Mouse (Mus musculus): Measurements from ENCODE around the gene Zcchc10.
"Not testable (repeated sequence)": the region's sequence is repeated elsewhere in the genome, so short reads cannot be mapped to it uniquely, and the experiment has no call there.

Zcchc10 gene

DNA sequence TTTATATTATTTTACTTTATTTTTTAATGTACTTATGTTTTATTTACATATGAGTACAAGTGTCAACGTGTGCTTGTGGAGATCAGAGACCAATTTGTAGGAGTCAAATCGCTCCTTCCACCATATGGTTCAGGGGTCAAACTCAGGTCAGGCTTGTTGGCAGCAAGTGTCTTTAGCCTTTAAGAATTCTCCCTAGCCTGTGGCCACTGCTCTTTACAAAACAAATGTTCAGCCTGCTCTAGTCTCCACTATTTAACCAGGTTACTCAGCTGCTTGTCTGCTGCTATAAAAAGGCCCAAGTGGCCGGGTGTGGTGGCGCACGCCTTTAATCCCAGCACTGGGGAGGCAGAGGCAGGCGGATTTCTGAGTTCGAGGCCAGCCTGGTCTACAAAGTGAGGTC is 6.4 kb upstream of the Zcchc10 start:
- DNase-seq: no peak

DNA sequence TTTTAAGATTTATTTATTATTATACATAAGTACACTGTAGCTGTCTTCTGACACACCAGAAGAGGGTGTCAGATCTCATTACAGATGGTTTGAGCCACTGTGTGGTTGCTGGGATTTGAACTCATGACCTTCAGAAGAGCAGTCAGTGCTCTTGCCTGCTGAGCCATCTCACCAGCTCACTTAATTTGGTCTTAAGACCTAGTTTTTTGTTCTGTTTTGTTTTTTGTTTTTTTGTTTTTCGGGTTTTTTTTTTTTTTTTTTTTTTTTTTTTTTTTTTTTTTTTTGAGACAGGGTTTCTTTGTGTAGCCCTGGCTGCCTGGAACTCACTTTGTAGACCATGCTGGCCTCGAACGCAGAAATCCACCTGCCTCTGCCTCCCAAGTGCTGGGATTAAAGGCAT is 5.9 kb upstream of the Zcchc10 start:
- not testable (repeated sequence) for DNase-seq

GRCm38 (mm10) chr11:53319867-53320266 is 4.6 kb upstream of the Zcchc10 start:
- DNase-seq: not testable (repeated sequence)

GRCm38 (mm10) chr11:53330325-53330724 is 5.8 kb downstream of the Zcchc10 start:
- no peak for DNase-seq

GRCm38 (mm10) chr11:53331121-53331520 is 6.6 kb downstream of the Zcchc10 start:
- no peak for DNase-seq

- no peak for DNase-seq
These were observed 7.7 kb downstream of the Zcchc10 start for GRCm38 (mm10) chr11:53332076-53332680.

GRCm38 (mm10) chr11:53335505-53336181 is 11.2 kb downstream of the Zcchc10 start:
- DNase-seq: no peak

DNA sequence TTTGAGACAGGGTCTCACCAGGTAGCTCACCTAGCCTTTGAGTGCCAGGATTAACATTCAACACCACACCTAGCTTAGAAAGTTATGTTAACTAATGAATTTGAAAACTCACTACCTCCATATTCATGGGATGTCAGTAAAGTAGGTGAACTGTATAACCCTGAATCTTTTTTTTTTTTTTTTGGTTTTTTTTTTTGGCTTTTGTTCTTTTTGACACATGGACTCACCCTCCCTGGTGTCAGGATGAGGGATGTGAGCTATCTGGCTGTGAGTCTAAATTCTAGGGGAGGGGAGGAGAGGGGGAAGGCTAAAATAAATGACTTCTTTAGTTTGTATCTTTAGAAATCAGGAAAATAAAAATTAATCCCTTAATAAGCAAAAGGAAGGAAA is 11.7 kb downstream of the Zcchc10 start:
- no peak for DNase-seq

- no peak for DNase-seq
These were observed 12.4 kb downstream of the Zcchc10 start for GRCm38 (mm10) chr11:53336924-53337323.

GRCm38 (mm10) chr11:53337684-53338083 is 13.2 kb downstream of the Zcchc10 start:
- no peak for DNase-seq

DNA sequence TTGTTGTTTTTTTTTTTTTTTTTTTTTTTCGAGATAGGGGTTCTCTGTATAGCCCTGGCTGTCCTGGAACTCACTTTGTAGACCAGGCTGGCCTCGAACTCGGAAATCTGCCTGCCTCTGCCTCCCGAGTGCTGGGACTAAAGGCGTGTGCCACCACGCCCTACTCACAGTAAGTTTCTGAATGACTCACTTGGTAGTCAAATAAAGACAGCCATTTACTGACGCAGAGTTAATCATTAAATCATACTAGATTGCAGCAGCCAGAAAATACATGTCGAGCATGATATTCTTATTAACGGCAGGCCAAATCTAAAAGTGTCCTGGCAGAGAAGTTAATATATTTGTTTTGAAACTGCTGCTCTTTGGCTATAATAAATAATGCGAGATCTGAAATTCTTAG is 16.5 kb downstream of the Zcchc10 start:
- not testable (repeated sequence) for DNase-seq

DNA sequence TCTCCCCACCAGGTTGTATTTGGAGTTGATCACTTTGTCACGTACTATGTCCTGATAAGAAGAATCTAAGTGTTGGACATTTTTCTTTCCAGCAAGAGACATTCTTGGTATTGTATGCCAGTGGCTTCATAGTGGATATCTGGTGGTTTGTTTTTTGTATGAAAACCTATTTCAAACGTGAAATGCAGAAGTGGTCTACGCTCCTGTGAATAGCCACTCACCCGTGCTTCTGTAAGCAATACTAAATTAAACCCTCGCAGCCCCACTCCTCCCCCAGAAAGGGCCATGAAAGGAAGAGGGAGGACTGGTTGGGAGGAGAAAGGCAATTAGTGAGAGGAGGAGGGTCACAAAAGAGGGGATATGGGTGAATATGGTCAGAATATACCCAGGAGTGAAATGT is 18.2 kb downstream of the Zcchc10 start:
- DNase-seq: peak; percentile 62 to 67

DNA sequence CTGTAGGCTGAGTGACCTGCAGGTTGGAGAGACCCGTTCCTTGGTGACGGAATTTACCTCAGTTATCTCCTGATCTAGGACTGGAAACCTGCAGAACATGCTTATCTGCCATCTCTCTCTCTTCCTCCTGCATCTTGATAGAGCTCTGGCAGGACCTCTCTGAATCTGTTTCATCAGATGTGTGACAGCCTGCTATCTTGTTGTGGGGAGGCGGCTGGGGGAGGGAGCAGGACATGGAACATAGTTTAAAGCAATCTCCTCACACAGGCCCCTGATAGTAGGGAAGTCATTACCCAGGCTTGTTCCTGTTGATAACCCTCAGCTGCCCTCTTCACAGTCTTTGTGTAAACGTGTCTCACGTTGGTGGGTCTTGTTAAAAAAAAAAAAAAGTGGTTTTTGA is 20.8 kb downstream of the Zcchc10 start:
- no peak for DNase-seq

DNA sequence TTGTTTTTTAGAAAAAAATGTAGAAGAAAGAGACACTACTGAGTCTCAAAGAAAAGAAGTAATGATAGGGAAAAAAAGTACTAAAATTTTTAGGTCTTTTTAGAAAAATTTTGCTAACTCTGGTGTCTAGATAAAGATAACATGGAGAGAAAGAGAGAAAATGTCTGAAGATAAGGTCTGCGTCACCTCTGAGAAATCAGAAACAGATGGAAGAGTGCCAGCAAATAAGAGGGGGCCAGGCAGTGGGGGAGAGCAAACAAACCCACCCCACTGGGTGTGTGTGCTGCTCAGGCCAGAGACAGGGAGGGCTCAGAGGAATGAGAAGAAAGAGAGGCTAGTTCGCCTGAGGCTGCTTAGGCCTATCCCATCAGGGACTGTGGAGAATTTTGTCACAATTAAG is 21.3 kb downstream of the Zcchc10 start:
- no peak for DNase-seq

GRCm38 (mm10) chr11:53350291-53351223 is 26.1 kb downstream of the Zcchc10 start, which contains the start of gene Aff4:
Gene Aff4 (plus strand): TSS chr11:53350833.
- peak; percentile 87 to 90 for DNase-seq

- DNase-seq: peak; percentile 69 to 71
These were observed 26.9 kb downstream of the Zcchc10 start for GRCm38 (mm10) chr11:53351224-53351942.

- no peak for DNase-seq
These were observed 27.6 kb downstream of the Zcchc10 start for GRCm38 (mm10) chr11:53351943-53352590.

GRCm38 (mm10) chr11:53358504-53359155 is 34.2 kb downstream of the Zcchc10 start:
- DNase-seq: no peak

GRCm38 (mm10) chr11:53367032-53367431 is 42.6 kb downstream of the Zcchc10 start:
- DNase-seq: no peak

GRCm38 (mm10) chr11:53378918-53379317 is 54.4 kb downstream of the Zcchc10 start:
- no peak for DNase-seq

All from B cell, adult 2 months (primary cell).